Mouse (Mus musculus) heart, adult 2 months (tissue): Measurements from ENCODE around the gene Arrdc5. TPM values are rescaled to one million over a fixed set of nuclear protein-coding genes. Genes with fewer than 3 reads are reported as not detected.

Experiments
- DNase-seq, 2 experiments: peaks; one replicate each; pipeline ENCODE4 v3.0.0; 2021
- H3K27ac ChIP-seq: fragments of 200-600 bp; 2 replicates; pipeline ENCODE4 v1.8.1; 2022
- H3K27me3 ChIP-seq: fragments of 200-500 bp; 2 replicates; pipeline ENCODE4 v1.6.1; 2012; ENCODE audit warnings: mild to moderate bottlenecking, low read length, inconsistent platforms, mixed read lengths; ENCODE audit not compliant: control insufficient read depth, insufficient read depth
- H3K36me3 ChIP-seq: fragments of 200-500 bp; 2 replicates; pipeline ENCODE4 v1.6.1; 2012; ENCODE audit warnings: low read length, inconsistent platforms; ENCODE audit not compliant: control insufficient read depth, insufficient read depth
- H3K4me1 ChIP-seq: fragments of 200-500 bp; 2 replicates; pipeline ENCODE4 v1.6.1; 2011; ENCODE audit warnings: low read length; ENCODE audit not compliant: control insufficient read depth, insufficient read depth
- H3K4me3 ChIP-seq: fragments of 200-600 bp; 2 replicates; pipeline ENCODE4 v1.8.1; 2022
- H3K79me2 ChIP-seq: fragments of 200-500 bp; replicated peaks from 2 replicates; pipeline ENCODE4 v1.6.1; 2012; ENCODE audit warnings: mild to moderate bottlenecking, inconsistent platforms, low read length, moderate library complexity, mixed read lengths; ENCODE audit not compliant: control insufficient read depth, insufficient read depth
- H3K9ac ChIP-seq: fragments of 200-500 bp; 2 replicates; pipeline ENCODE4 v1.6.1; 2012; ENCODE audit warnings: low read depth, mild to moderate bottlenecking, control low read depth, inconsistent platforms, low read length, mixed read lengths
- CTCF ChIP-seq: fragments of 200-600 bp; IDR thresholded peaks from 2 replicates; pipeline ENCODE4 v1.8.1; 2022; ENCODE audit warnings: antibody characterized with exemption, mild to moderate bottlenecking, moderate library complexity
- EP300 ChIP-seq: fragments of 200-500 bp; IDR thresholded peaks from 2 replicates; pipeline ENCODE4 v1.6.1; 2011; ENCODE audit warnings: low read depth, low read length, control low read depth; ENCODE audit not compliant: insufficient read depth
- POLR2A ChIP-seq: fragments of 200-500 bp; IDR thresholded peaks from 2 replicates; pipeline ENCODE4 v1.6.1; 2011; ENCODE audit warnings: mild to moderate bottlenecking, low read depth, low read length, control low read depth; ENCODE audit not compliant: insufficient read depth
- WGBS: fragments of 180-500 bp; shearing (Covaris S2); methylation state at CpG from one replicate; pipeline ENCODE4 v1.1.7; 2018; 5-methylcytosine and 5-hydroxymethylcytosine counted together
- intact Hi-C: fragments of 180-260 bp; cut with DNase I; formaldehyde crosslinking; loops from one replicate; pipeline ENCODE4 v1.15.1; 2025
- polyA plus RNA-seq: library from polyadenylated mRNA; depleted of rRNA; stranded (reverse); fragments of >200 nt; gene quantifications from 2 replicates; pipeline ENCODE4 v1.2.3, GENCODE M21; 2012
- total RNA-seq, 2 experiments: library from RNA; stranded (reverse); gene quantifications; 2 replicates each; pipeline ENCODE4 v1.2.3; 2021

The Arrdc5 gene
- total and polyA plus RNA-seq, 3 experiments = not detected

DNA sequence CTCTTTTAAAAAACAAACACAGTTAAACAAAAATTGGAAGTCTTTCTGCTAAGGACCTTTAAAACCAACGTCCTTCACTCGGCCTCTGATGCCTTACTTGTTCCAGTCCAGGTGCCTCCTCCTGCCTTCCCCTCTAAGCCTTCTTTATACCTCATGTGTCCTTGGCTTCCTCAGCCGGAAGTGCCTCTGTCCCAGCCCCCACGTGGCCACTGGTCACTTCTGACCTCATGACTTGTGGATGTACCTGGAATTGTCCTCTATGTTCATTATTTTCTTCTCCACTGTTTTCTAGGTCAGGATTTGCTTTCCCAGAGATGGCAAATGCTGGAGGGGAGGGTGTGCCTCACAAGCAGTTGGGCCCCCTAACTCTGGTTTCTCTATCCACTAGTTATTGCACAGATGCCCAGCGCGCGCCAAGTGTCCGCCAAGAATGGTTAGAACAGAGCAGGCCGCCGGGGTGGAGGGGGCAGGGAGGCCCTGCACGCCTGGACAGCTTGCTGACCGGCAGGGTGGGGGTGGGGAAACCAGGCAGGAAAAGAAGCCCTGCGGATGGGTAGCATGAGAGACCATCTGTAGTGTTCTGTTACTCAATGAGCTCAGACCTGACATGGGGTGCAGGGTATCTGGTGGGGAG lies 2.4 kb upstream of the Arrdc5 start:
- no peak overlapping the region for H3K27ac ChIP-seq
- 28% methylated on average over 13 of the region's 13 CpGs for WGBS
- no peaks in the 10 kb centered on the region for H3K36me3 ChIP-seq
- H3K79me2 ChIP-seq = no peaks in the 10 kb centered on the region
- peaks cover 1% of the 10 kb centered on the region; the same call in 1 of the 2 replicates for H3K4me1 ChIP-seq
- no peaks in the 10 kb centered on the region for H3K27me3 ChIP-seq
- no peak overlapping the region for H3K9ac ChIP-seq
- intact Hi-C loops = no loop called here
- TF ChIP-seq POLR2A (no peak), EP300 (no peak), CTCF (no peak)
- no peak overlapping the region for H3K4me3 ChIP-seq
- peak in 1 of 2 experiments; percentile 35 for DNase-seq

DNA sequence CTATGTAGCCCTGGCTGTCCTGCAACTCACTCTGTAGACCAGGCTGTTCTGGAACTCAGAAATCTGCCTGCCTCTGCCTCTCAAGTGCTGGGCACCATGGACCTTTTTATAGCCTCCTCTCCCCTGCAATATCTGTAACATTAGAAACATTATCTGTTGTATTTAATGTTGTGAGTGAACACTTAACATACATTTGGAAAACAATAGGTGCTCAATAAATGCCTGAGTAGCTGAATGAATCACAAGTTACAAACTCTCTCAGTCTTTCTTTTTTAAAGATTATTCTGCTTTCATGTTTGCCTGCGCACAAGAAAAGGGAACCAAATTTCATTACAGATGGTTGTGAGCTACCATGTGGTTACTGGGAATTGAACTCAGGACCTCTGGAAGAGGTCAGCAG lies 1.8 kb downstream of the Arrdc5 start:
- WGBS = 89% methylated on average over 1 of the region's 1 CpGs
- Histone ChIP-seq H3K27me3 (no peaks in the 10 kb centered on the region), H3K4me3 (no peak overlapping the region), H3K27ac (no peak overlapping the region), H3K9ac (no peak overlapping the region), H3K4me1 (0 out of 2 replicates have a peak, but pooled peaks cover 1% of the 10 kb centered on the region), H3K36me3 (no peaks in the 10 kb centered on the region), H3K79me2 (no peaks in the 10 kb centered on the region)
- intact Hi-C loops = no loop called here
- TF ChIP-seq POLR2A (no peak), EP300 (no peak), CTCF (no peak)
- no peak for DNase-seq

DNA sequence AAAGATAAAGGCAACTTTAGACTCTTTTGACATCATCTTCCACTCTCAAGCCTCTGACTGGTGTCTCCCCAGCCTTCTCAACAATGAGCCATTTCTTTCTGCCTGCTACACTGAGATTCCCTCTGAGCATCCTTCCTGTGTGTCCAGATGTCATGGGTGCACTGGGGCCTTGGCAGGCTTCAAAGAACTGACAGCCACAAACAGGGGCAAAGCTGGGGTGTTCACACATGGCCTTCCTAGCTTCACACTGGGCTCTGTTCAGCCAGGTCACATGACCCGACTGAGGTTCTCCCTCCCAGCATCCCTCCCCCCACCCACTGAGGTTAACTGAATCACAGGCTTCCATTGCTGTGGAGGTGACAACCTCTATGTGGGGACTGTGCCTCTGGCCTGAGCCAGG lies 3.9 kb downstream of the Arrdc5 start:
- Histone ChIP-seq H3K9ac (no peak overlapping the region), H3K36me3 (no peaks in the 10 kb centered on the region), H3K4me1 (peaks cover 2% of the 10 kb centered on the region), H3K79me2 (no peaks in the 10 kb centered on the region), H3K4me3 (no peak overlapping the region), H3K27me3 (no peaks in the 10 kb centered on the region), H3K27ac (no peak overlapping the region)
- DNase-seq = no peak
- intact Hi-C loops = no loop called here
- WGBS = 77% methylated on average over 1 of the region's 1 CpGs
- TF ChIP-seq CTCF (no peak), EP300 (no peak), POLR2A (no peak)

DNA sequence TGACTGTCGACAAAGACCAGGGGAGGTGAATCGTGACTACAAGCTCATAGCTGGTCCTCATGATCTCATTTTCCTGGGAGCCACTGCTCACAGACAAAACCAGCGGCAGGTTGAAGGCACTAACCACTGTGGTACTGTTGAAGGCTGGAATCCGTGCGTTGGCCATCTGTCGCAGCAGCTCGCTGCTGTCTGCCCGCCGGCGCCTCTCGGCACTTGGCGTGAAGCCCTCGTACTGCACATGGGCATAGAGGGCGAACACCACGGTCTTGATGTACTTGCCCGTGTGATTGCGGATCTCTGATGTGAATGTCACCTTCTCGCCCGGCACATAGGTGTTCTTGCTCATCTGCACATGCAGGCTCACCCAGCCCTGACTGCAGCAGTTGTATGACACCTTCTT lies 5.8 kb downstream of the Arrdc5 start:
- intact Hi-C loops = no loop called here
- no peaks in the 10 kb centered on the region for H3K27me3 ChIP-seq
- H3K27ac ChIP-seq = no peak overlapping the region
- TF ChIP-seq EP300 (no peak), POLR2A (no peak), CTCF (no peak)
- H3K9ac ChIP-seq = no peak overlapping the region
- DNase-seq = no peak
- WGBS = 92% methylated on average over 19 of the region's 19 CpGs
- no peaks in the 10 kb centered on the region for H3K36me3 ChIP-seq
- no peak overlapping the region for H3K4me3 ChIP-seq
- H3K79me2 ChIP-seq = no peaks in the 10 kb centered on the region
- peaks cover 2% of the 10 kb centered on the region for H3K4me1 ChIP-seq

DNA sequence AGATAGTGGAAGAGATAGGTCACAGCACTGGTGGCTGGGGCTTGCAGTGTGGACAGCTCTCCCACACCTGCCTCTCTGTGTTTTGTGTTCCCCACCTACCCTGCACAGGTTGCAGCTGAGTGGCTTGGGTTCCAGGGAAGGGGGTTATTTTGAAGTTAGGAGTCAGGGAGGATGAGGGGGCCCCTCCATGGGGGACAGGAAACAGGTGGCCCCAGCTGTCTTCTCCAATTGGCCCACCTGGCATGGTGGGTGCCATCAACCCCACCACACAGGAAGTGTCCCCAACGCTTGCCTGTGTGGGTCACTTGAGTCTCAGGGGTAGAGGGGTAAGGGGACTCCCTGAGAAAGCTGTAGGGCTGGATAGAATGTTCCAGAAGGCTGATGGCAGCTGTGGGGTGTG lies 6.8 kb downstream of the Arrdc5 start:
- Histone ChIP-seq H3K9ac (no peak overlapping the region), H3K4me1 (peaks cover 3% of the 10 kb centered on the region), H3K27me3 (no peaks in the 10 kb centered on the region), H3K36me3 (no peaks in the 10 kb centered on the region), H3K27ac (peak overlapping the region; percentile 72), H3K4me3 (no peak overlapping the region), H3K79me2 (no peaks in the 10 kb centered on the region)
- WGBS = 64% methylated on average over 1 of the region's 1 CpGs
- no peak for DNase-seq
- no peak for TF ChIP-seq EP300
- no peak for TF ChIP-seq CTCF
- intact Hi-C loops = no loop called here

DNA sequence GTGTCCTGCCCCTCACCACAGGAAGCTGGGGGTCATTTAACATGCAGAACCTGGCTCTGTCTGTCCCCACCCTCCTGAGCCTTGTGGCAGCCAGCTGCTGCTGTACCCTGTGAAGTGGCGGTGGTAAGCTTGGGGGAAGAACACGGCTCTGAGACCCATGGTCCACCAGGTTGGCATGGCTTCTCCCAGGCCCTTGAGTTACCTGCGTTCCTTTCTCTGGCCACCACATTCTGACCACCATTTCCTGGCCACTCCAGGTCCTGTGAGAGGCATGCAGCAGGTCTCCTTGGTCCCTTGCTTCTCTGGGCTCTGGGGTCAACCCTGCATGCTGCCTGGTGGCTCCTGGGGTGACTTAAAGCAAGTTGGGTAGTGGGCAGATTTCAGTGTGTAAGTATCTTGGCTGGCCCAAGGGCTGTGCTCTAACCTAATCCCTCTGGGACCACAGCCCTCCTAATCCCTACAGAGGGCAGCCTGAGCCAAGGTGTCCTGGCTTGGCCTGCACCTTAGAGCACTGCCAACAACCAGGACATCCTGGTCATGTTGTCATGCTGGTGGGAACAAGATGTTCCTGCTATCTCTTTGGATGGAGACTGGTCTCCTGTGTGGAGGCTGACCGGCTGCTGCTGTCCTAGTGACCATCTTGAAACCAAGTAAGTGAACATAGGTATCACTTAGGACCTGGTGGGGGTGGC lies 7.4 kb downstream of the Arrdc5 start, which contains the start of gene Plin3:
Plin3 (minus strand) TSS at position 343 of the 692 bp plus-strand sequence.
- DNase-seq = peak in 1 of 2 experiments; percentile 70
- Histone ChIP-seq H3K9ac (no peak within 1 kb of the TSS), H3K36me3 (no peaks in the 10 kb centered on the region), H3K27me3 (no peaks in the 10 kb centered on the region), H3K4me1 (peaks cover 5% of the 10 kb centered on the region), H3K4me3 (no peak within 1 kb of the TSS), H3K27ac (peak within 1 kb of the TSS; percentile 90), H3K79me2 (no peaks in the 10 kb centered on the region)
- 76% methylated on average over 4 of the region's 4 CpGs for WGBS
- intact Hi-C loops = no loop called here
- TF ChIP-seq POLR2A (peak; percentile 33; the same call in 1 of the 2 replicates), EP300 (peak; percentile 100), CTCF (no peak)
